Mouse (Mus musculus) G1E (cell line): ENCODE data around the gene Fam198a. TPM values are rescaled to one million over a fixed set of nuclear protein-coding genes. Genes with fewer than 3 reads are reported as not detected.

Source experiments
- ATAC-seq: 2 replicates; pipeline ENCODE4 v1.8.0; 2016; ENCODE audit warnings: mild to moderate bottlenecking; ENCODE audit not compliant: insufficient number of reproducible peaks, poor library complexity, low FRiP score, severe bottlenecking; ENCODE audit errors: extremely low read depth
- DNase-seq: peaks from one replicate; pipeline ENCODE4 v3.0.0; 2012; ENCODE audit warnings: low spot score
- H3K27me3 ChIP-seq: 2 replicates; pipeline ENCODE4 v1.6.1; 2012; ENCODE audit warnings: mild to moderate bottlenecking, low read length, inconsistent platforms; ENCODE audit not compliant: insufficient read depth
- H3K36me3 ChIP-seq: replicated peaks from 2 replicates; pipeline ENCODE3; 2012; ENCODE audit warnings: mild to moderate bottlenecking, inconsistent platforms
- H3K4me1 ChIP-seq: 2 replicates; pipeline ENCODE4 v1.6.1; 2012; ENCODE audit warnings: low read depth, low read length, inconsistent platforms, mixed read lengths; ENCODE audit not compliant: insufficient read depth
- H3K4me3 ChIP-seq: 2 replicates; pipeline ENCODE4 v1.5.1; 2012; ENCODE audit warnings: low read depth, mild to moderate bottlenecking, inconsistent platforms, low read length, moderate library complexity, mixed read lengths
- H3K9me3 ChIP-seq: replicated peaks from 2 replicates; pipeline ENCODE4 v1.6.1; 2012; ENCODE audit warnings: inconsistent platforms
- CTCF ChIP-seq: IDR thresholded peaks from 2 replicates; pipeline ENCODE4 v1.5.1; 2012; ENCODE audit warnings: low read depth, low read length, inconsistent platforms, mixed read lengths
- GATA1 ChIP-seq: IDR thresholded peaks from 2 replicates; pipeline ENCODE4 v1.6.1; 2012; ENCODE audit warnings: borderline replicate concordance, low read length, inconsistent platforms, mixed read lengths
- GATA2 ChIP-seq: IDR thresholded peaks from 2 replicates; pipeline ENCODE4 v1.6.1; 2012; ENCODE audit warnings: low read depth, low read length, inconsistent platforms, borderline replicate concordance
- POLR2AphosphoS5 ChIP-seq: IDR thresholded peaks from 2 replicates; pipeline ENCODE4 v1.6.1; 2012; ENCODE audit warnings: low read depth, low read length, inconsistent platforms; ENCODE audit not compliant: insufficient replicate concordance
- TAL1 ChIP-seq: conservative IDR thresholded peaks from 2 replicates; pipeline ENCODE4 v1.6.1; 2012; ENCODE audit warnings: low read depth, low read length, inconsistent platforms, mixed read lengths
- polyA plus RNA-seq: library from polyadenylated mRNA; stranded (reverse); fragments of >175 nt; gene quantifications from 2 replicates; pipeline ENCODE4 v1.2.3, GENCODE M21; 2012
- total RNA-seq, 2 experiments: library from RNA; stranded (forward) in 1 of 2; stranded (reverse) in 1 of 2; fragments of 200-1000 nt in 1 of 2; fragments of >200 nt in 1 of 2; fragmentation: Nextera tagmentation in 1 of 2; gene quantifications; 2 replicates each; pipeline ENCODE4 v1.2.3; 2014 to 2017

The Fam198a gene
- total and polyA plus RNA-seq, 3 experiments: not detected

DNA sequence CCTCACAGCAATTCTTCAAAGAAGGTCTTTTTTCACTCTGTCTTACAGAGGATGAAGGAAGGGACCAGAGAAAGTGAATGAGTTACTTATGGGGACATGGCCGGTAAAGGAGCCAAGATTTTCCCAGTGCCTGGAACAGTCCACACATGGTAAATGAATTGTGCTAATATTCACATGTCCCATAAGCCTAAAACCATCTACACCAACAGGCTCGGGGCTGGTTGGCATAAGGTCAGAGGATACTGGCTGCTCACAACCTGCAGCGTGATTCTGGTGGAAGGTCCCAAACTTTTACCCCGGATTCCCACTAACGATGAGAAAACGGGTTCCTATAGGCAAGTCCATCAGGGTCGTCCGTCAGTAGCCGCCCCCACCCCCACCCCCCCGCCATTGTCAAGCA lies 44.3 kb downstream of the Fam198a start:
- Histone ChIP-seq H3K27me3 (peaks cover 5% of the 10 kb centered on the region), H3K36me3 (no peaks in the 10 kb centered on the region), H3K9me3 (no peaks in the 10 kb centered on the region), H3K4me1 (no peaks in the 10 kb centered on the region), H3K4me3 (no peak overlapping the region)
- ATAC-seq (no peak), DNase-seq (no peak)
- TF ChIP-seq CTCF: no peak
- no peak for TF ChIP-seq GATA1

DNA sequence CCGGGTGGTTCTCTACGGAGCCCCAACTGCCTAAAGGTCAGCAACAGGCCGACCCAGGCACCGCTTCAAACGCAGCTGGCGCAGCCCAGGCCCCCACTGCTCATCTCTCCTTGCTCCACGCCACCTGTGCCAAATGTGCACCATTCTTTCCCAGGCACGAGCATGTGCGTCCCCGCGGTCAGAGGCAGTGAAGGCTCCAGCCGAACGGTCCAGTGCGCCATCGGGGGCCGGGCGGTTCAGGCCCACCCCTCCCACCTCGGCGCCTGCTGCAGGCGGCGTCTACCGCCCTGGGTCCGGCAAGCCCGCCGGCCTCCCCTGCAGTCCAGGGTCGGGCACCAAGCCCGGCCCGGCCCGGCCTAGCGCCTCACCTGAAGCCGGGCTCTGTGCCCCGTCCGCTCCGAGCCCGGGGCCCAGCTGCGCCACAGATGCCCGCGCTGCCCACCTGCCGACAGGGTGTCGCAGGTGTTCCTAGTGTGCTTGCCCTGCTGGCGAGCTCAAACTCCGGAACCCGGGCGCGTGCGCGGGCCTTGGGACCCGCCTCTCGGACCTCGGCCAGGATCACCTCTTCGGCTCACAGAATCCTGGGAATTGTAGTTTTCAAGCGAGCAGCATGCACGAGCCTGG lies 44.8 kb downstream of the Fam198a start:
- no peak for ATAC-seq

DNA sequence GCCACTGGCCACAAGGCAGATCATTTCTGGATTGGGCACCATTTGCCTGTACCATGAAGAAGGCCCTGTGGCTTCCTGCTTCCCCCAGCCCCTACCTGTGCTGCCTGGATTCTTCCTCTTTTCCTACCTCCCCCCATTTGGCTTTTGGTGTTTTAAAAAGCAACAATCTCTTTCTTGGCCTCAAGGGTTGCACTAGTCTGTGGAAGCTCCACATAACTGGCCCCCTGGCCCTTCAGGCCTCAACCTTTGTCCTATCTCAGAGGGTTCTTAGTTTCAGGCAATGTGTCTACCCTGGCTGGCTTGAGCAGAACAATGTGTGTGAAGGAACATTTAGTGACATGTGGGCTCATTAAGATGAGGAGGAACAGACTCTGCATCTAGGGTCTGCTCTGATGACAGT lies 46.2 kb downstream of the Fam198a start, which contains the start of gene Pomgnt2:
Gene Pomgnt2, minus strand, starts transcription at position 101 of the 400 bp plus-strand sequence.
- Histone ChIP-seq H3K4me3 (no peak within 1 kb of the TSS), H3K27me3 (peaks cover 2% of the 10 kb centered on the region; the same call in 1 of the 2 replicates), H3K36me3 (no peaks in the 10 kb centered on the region), H3K9me3 (no peaks in the 10 kb centered on the region), H3K4me1 (no peaks in the 10 kb centered on the region)
- DNase-seq: no peak
- no peak for TF ChIP-seq GATA2
- no peak for TF ChIP-seq TAL1
- no peak for TF ChIP-seq POLR2AphosphoS5
- TF ChIP-seq CTCF: no peak
- TF ChIP-seq GATA1: no peak
- ATAC-seq: no peak

More for the DNA sequence above, 44.8 kb downstream of the Fam198a start:
- no peaks in the 10 kb centered on the region for H3K36me3 ChIP-seq
- TF ChIP-seq GATA2: no peak
- no peak for TF ChIP-seq POLR2AphosphoS5
- TF ChIP-seq GATA1: no peak
- TF ChIP-seq TAL1: no peak
- no peak for TF ChIP-seq CTCF
- no peak overlapping the region for H3K4me3 ChIP-seq
- H3K4me1 ChIP-seq: no peaks in the 10 kb centered on the region
- H3K27me3 ChIP-seq: peaks cover 2% of the 10 kb centered on the region; the same call in 1 of the 2 replicates
- no peak for DNase-seq
- no peaks in the 10 kb centered on the region for H3K9me3 ChIP-seq

GRCm38 (mm10) chr9:121997978-121998377 lies 47.2 kb downstream of the Fam198a start:
- no peak for ATAC-seq
- no peak for TF ChIP-seq CTCF
- no peak for TF ChIP-seq POLR2AphosphoS5
- peaks cover 2% of the 10 kb centered on the region; the same call in 1 of the 2 replicates for H3K27me3 ChIP-seq

DNA sequence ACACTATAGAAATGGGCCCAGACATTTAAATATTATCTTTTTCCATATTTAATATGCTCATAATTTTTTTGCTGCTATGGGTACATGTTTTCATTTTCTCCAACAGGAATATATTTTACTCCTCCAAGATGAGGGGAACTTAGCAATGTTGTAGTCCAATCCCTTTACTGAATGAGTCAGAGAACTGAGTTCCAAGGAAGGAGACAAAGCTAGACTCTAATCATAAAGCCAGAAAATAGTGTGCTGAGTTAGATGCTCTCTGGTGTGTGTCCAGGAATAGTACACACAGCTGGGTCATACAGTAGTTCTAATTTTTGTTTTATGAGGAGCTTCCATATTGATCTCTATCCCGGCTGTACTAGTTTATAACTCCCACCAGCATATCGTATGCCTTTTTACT lies 55.4 kb downstream of the Fam198a start:
- H3K4me3 ChIP-seq: no peak overlapping the region
- ATAC-seq (no peak), DNase-seq (no peak)
- no peak for TF ChIP-seq TAL1
- no peak for TF ChIP-seq GATA1
- no peak for TF ChIP-seq CTCF
- TF ChIP-seq GATA2: no peak
- TF ChIP-seq POLR2AphosphoS5: no peak
- no peaks in the 10 kb centered on the region for H3K9me3 ChIP-seq
- H3K4me1 ChIP-seq: no peaks in the 10 kb centered on the region
- H3K36me3 ChIP-seq: no peaks in the 10 kb centered on the region
- no peaks in the 10 kb centered on the region for H3K27me3 ChIP-seq

More at GRCm38 (mm10) chr9:121997978-121998377, 47.2 kb downstream of the Fam198a start:
- Histone ChIP-seq H3K9me3 (no peaks in the 10 kb centered on the region), H3K4me1 (no peaks in the 10 kb centered on the region), H3K36me3 (no peaks in the 10 kb centered on the region), H3K4me3 (no peak overlapping the region)
- DNase-seq: no peak

GRCm38 (mm10) chr9:122006609-122007008 lies 55.8 kb downstream of the Fam198a start:
- no peaks in the 10 kb centered on the region for H3K36me3 ChIP-seq
- H3K4me3 ChIP-seq: no peak overlapping the region
- no peaks in the 10 kb centered on the region for H3K9me3 ChIP-seq
- no peaks in the 10 kb centered on the region for H3K4me1 ChIP-seq
- TF ChIP-seq TAL1 (no peak), CTCF (no peak), POLR2AphosphoS5 (no peak), GATA2 (no peak), GATA1 (no peak)
- DNase-seq (peak; percentile 24), ATAC-seq (no peak)
- no peaks in the 10 kb centered on the region for H3K27me3 ChIP-seq

GRCm38 (mm10) chr9:122008876-122009275 lies 58.1 kb downstream of the Fam198a start:
- no peak for ATAC-seq
- H3K9me3 ChIP-seq: no peaks in the 10 kb centered on the region
- TF ChIP-seq GATA1 (no peak), POLR2AphosphoS5 (no peak), CTCF (no peak), GATA2 (no peak), TAL1 (no peak)
- H3K36me3 ChIP-seq: no peaks in the 10 kb centered on the region
- DNase-seq: no peak
- no peak overlapping the region for H3K4me3 ChIP-seq
- no peaks in the 10 kb centered on the region for H3K4me1 ChIP-seq
- H3K27me3 ChIP-seq: no peaks in the 10 kb centered on the region; the same call in 1 of the 2 replicates
